Mouse (Mus musculus) gastrocnemius, adult 8-10 months (tissue): Measurements from ENCODE around the gene Kif27. TPM values are rescaled to one million over a fixed set of nuclear protein-coding genes. Genes with fewer than 3 reads are reported as not detected.
"Not testable (repeated sequence)": the region's sequence is repeated elsewhere in the genome, so short reads cannot be mapped to it uniquely, and the experiment has no call there.

ENCODE experiments used
- DNase-seq, 2 experiments: peaks; one replicate each; pipeline ENCODE4 v3.0.0; 2022; ENCODE audit warnings: low spot score in 2 of 2
- total RNA-seq, 4 experiments: library from RNA; stranded (reverse); gene quantifications; 2 replicates each; pipeline ENCODE4 v1.2.4; 2022

Gene Kif27
- total RNA-seq, result under 1 TPM in 2 of 4 experiments, not detected in 2; 0.05 to 0.15 TPM

GRCm38 (mm10) chr13:58358629-58359303 lies at the start of gene Kif27:
Kif27 (minus strand) TSS chr13:58359122.
- peak; percentile 40 to 58 for DNase-seq

DNA sequence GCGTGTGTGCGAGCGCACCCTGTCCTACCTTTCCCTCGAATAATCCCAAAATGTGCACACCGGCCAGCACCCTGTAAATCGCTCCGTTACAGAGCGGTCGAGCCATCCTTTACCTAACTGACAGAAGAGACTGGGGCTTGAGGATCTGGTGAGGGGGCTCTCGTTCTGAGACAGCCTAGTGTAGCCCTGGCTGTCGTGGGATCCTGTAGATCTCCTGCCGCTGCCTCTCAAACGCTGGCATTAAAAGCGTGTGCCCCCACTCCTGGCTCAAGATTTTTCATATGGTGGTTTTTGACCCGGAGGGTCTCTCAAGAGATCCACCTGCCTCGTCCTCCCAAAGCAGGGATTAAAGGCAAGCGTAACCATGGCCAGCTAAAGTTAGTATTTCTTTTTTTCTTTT lies 44.3 kb upstream of the Kif27 start, which contains the start of gene Hnrnpk:
Hnrnpk (minus strand) TSS at position 101 of the 400 bp plus-strand sequence.
- DNase-seq, result not testable (repeated sequence)

DNA sequence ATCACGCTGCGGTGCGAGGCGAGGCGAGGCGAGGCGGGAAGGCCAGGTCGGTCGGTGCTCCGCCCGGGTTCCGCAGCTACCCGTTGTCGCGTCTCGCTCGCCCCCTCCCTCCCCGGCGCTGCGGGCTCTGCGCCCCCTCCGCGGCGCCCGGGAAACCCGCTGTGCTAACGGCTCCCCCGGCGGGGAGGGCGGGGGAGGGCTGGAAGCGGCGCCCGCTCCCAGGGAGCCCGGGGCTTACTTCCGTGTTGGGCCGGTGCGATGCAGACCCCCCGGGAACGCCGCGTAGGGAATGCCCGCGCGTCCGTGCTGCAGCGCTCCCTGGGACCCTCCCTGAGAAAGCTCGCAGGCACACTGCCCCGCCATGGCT lies 43.8 kb upstream of the Kif27 start:
- DNase-seq, result no peak

GRCm38 (mm10) chr13:58402003-58402743 lies 43.3 kb upstream of the Kif27 start, which contains the start of gene Rmi1:
Rmi1 (plus strand) TSS chr13:58402248.
- peak; percentile 92 to 95 for DNase-seq

GRCm38 (mm10) chr13:58401135-58402002 lies 42.4 kb upstream of the Kif27 start:
- peak; percentile 18 to 44 for DNase-seq

DNA sequence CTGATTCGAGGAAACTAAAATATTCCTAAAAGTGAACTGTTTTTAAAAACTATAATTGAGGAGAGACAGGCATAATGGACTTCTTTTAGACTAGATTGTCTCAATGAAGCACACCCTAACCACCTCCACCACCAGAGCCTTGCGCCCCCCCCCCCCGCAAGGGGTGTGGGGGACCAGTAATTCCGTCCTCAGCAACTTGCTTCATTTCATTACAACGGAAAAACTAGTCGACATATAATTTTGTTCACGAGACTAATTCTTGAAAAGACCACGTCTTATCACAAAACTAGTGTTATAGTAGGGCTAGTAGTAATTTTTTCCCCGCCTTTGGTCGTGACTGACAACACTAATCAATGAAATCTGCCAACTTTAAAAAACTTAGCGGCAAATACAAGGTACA lies 41.7 kb upstream of the Kif27 start:
- DNase-seq, result no peak

DNA sequence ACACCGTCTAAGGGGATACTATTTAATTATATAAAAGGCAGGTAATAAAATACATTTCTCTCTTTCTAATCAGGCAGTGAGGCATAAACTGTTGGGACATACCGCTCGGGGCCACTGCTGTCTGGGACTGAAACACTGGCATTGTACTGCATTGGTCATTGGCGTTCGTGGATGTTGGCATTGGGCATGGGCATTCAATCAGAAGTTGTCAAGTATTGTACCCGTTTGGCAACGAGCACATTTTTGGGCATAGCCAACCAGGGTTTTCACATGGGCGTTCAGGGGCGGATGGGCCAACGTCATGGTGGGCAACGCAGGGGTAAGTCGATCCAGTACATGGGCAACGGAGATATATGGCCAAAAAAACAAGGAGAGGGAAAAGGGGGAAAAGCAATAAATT lies 38.7 kb upstream of the Kif27 start:
- no peak for DNase-seq

GRCm38 (mm10) chr13:58394392-58394791 lies 35.5 kb upstream of the Kif27 start:
- DNase-seq, result not testable (repeated sequence)

GRCm38 (mm10) chr13:58389324-58389951 lies 30.5 kb upstream of the Kif27 start:
- no peak for DNase-seq

DNA sequence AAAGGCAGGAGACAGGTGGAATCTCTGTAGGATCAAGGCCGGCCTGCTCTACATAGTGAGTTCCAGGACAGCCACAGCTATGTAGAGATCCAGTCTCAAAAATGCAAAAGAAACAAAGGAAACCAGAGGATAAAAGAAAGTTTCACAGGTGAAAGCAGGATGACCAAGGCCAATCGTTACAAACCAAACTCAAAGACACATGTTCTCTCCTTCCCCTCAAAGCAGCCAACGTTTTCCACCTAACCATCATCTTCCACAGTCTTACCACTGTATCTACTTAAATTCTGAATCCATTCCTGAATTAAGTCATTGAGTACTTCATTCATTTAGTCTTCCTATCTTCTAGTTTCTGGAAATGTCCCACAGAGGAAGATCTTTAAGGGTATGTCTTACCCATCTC lies 29.5 kb upstream of the Kif27 start:
- no peak for DNase-seq

- peak; percentile 40 to 53 for DNase-seq
Observed at GRCm38 (mm10) chr13:58387948-58388347, 29.0 kb upstream of the Kif27 start.

DNA sequence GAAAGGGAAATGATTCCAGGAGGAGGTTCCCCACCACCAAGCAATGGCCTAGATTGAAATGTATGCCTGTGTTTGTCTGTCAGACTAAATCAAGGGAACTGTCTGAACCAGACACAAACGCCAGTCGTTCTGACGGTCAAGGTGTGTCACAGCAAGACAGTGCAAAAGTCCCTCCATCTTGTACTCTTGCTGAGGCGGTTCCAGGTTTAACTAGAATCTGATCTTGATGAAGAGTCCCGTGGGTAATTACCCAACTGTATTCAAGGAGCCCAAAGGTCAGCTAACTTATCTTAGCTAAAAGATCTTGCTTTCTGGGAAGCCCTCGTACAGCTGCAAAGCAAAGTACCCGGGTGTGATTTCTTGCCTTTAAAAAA lies 26.6 kb upstream of the Kif27 start:
- DNase-seq, result no peak

- DNase-seq, result peak; percentile 51 to 59
Observed at GRCm38 (mm10) chr13:58384779-58385546, 26.0 kb upstream of the Kif27 start, which contains the start of gene 2210016F16Rik. 2210016F16Rik (minus strand) TSS chr13:58385225.

DNA sequence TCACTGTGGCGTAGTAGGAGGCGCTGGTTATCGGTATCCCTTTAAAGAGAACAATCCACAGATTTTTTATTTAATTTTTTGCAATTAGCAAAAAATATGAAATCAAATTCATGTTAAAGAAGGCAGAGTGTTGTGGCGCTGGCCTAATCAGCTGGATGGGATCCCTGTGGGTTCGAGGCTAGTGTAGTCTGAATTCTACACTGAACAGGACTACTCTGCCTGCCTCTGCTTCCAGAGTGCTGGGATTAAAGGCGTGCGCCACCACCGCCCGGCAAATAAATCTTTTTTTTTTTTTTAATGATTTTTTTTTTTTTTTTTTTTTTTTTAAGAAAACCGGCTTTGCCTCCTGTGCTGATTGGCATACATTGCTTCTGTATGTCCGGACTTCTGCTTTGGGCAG lies 25.4 kb upstream of the Kif27 start:
- no peak for DNase-seq

DNA sequence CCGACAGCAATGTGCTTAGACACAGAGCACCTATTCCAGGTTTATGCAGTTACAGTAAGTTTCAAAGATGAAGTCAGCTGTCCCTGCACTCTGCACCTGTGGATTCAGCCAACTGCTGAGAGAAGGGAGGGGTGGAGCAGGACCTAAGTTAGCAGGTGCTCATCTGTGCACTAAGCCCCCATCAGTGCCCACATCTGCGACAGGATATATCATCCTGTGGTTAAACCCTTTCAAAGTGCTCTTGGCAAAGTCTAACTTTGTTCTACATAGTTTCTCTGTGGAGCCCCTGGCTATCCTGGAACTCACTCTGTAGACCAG lies 14.2 kb upstream of the Kif27 start:
- no peak for DNase-seq

- no peak for DNase-seq
Observed at GRCm38 (mm10) chr13:58372278-58373152, 13.6 kb upstream of the Kif27 start.

DNA sequence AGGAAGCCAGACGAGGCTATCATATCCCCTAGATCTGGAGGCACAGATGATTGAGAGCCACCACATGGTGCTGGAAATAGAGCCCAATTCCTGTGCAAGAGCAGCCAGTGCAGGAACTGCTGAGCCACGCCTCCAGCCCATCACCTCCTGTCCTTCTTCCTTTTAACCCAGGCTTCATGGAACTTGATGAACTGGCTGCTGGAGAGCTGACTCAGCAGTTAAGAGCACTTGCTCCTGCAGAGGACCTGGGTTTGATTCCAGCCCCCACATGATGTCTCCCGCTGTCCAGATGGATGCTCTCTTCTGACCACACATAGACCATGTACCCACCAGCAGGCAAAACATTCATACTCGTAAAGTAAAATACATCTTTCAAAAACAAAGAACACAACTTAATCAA lies 9.9 kb upstream of the Kif27 start:
- no peak for DNase-seq

DNA sequence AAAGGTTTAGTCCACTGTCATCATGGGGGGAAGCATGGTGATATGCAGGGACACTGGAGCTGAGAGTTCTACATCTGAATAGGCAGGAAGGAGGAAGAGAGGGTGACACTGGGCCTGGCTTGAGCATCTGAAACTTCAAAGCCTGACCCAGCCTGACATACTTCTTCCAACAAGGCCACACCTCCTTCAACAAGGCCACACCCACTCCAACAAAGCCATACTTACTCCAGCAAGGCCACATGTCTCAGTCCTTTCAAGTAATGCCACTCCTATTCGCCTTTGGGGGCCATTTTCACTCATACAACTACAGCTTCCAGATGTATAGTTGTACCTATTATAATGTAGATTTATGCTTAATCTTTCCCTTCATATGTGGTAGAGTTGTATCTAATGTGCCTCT lies 8.7 kb upstream of the Kif27 start:
- no peak for DNase-seq

GRCm38 (mm10) chr13:58366373-58366772 lies 7.5 kb upstream of the Kif27 start:
- DNase-seq, result no peak

- DNase-seq, result not testable (repeated sequence)
Observed at GRCm38 (mm10) chr13:58365179-58365578, 6.3 kb upstream of the Kif27 start.
